Comparison of ENCODE assay signal across 9 mouse cellular contexts in genomic region chr11:5650321-5650720, GRCm38 (mm10).
DNase-seq lines count a peak whose midpoint lies in the region; ATAC-seq and TF ChIP-seq lines count a peak whose summit lies in the region.
"Had no signal": no experiment of that assay in that cellular context is flagged by ENCODE, and none has a peak within 500 bp of the region (broad histone marks: within the 10 kb centered on the region; RNA-seq: fewer than 3 reads in every experiment).

No protein-coding gene starts in this region.

- no peak overlapping the region for H3K4me2 ChIP-seq in embryonic facial prominence, embryonic 11.5 days (ENCODE audit: low read depth, low read length)
- no peak overlapping the region for H3K4me2 ChIP-seq in liver, postnatal 0 days (ENCODE audit: low read depth, low read length)

- TF ChIP-seq EP300 in liver, postnatal 0 days (IDR thresholded peaks at IDR 0.05; ENCODE audit: low read depth): no peak

- H3K9me3 ChIP-seq in embryonic facial prominence, embryonic 11.5 days (replicated peaks; ENCODE audit: control insufficient read depth, low read length): no peaks in the 10 kb centered on the region
- no peaks in the 10 kb centered on the region for H3K9me3 ChIP-seq in embryonic facial prominence, embryonic 10.5 days
- no peaks in the 10 kb centered on the region for H3K9me3 ChIP-seq in liver, postnatal 0 days (ENCODE audit: low read length)

- TF ChIP-seq CTCF in liver, postnatal 0 days (IDR thresholded peaks at IDR 0.05; ENCODE audit: low read depth): peak; percentile 62
- TF ChIP-seq CTCF in Patski (IDR thresholded peaks at IDR 0.05): peak; percentile 70

- H3K4me1 ChIP-seq in embryonic facial prominence, embryonic 11.5 days (ENCODE audit: control insufficient read depth, insufficient read depth, low read length): no peaks in the 10 kb centered on the region
- no peaks in the 10 kb centered on the region for H3K4me1 ChIP-seq in embryonic facial prominence, embryonic 10.5 days
- H3K4me1 ChIP-seq in liver, postnatal 0 days (ENCODE audit: insufficient read depth): no peaks in the 10 kb centered on the region

- no peaks in the 10 kb centered on the region for H3K27me3 ChIP-seq in embryonic facial prominence, embryonic 11.5 days (ENCODE audit: control insufficient read depth, insufficient read depth, low read length)
- H3K27me3 ChIP-seq in embryonic facial prominence, embryonic 10.5 days (replicated peaks; ENCODE audit: low read depth, poor library complexity, severe bottlenecking): no peaks in the 10 kb centered on the region
- no peaks in the 10 kb centered on the region for H3K27me3 ChIP-seq in liver, postnatal 0 days (ENCODE audit: insufficient read depth, low read length)
- peaks cover 16% of the 10 kb centered on the region for H3K27me3 ChIP-seq in Patski

- no peaks in the 10 kb centered on the region for H3K36me3 ChIP-seq in embryonic facial prominence, embryonic 11.5 days (replicated peaks; ENCODE audit: control insufficient read depth, insufficient read depth, low read depth, low read length)
- no peaks in the 10 kb centered on the region for H3K36me3 ChIP-seq in embryonic facial prominence, embryonic 10.5 days (replicated peaks)
- no peaks in the 10 kb centered on the region for H3K36me3 ChIP-seq in liver, postnatal 0 days (replicated peaks; ENCODE audit: insufficient read depth, low read length)

- in situ Hi-C loops in Patski (cut with MboI; ENCODE audit: low pct_unique_long_range_greater_than_20kb): no loop called here

- H3K9ac ChIP-seq in embryonic facial prominence, embryonic 11.5 days (replicated peaks; ENCODE audit: low read length): no peak overlapping the region
- no peak overlapping the region for H3K9ac ChIP-seq in liver, postnatal 0 days (replicated peaks)

- H3K4me3 ChIP-seq in embryonic facial prominence, embryonic 11.5 days (ENCODE audit: low read depth, low read length): no peak overlapping the region
- H3K4me3 ChIP-seq in embryonic facial prominence, embryonic 10.5 days: no peak overlapping the region
- H3K4me3 ChIP-seq in liver, postnatal 0 days (ENCODE audit: low read depth, low read length): no peak overlapping the region

- CTCF ChIA-PET in Patski (lab: Charles Lee): interaction anchor here (1.4 kb wide), 1 partner anchor 303 kb away, joined by 3 read pairs; no protein-coding TSS in a partner anchor

- 68% methylated on average over 7 of the region's 7 CpGs for WGBS in embryonic facial prominence, embryonic 11.5 days
- WGBS in embryonic facial prominence, embryonic 10.5 days: 68% methylated on average over 7 of the region's 7 CpGs
- WGBS in liver, postnatal 0 days (ENCODE audit: insufficient replicate concordance): 51% methylated on average over 7 of the region's 7 CpGs

- peak; percentile 13 for DNase-seq in embryonic facial prominence, embryonic 11.5 days (ENCODE audit: low spot score)
- no peak for DNase-seq in embryonic facial prominence, embryonic 10.5 days (ENCODE audit: low spot score)
- DNase-seq in liver, postnatal 0 days: peak; percentile 30
- DNase-seq in liver (no peak), Patski (ENCODE audit: low read depth, low spot score) (no peak)
- DNase-seq in retina, postnatal 7 days (ENCODE audit: low read depth, low spot score): peak; percentile 4
- DNase-seq in frontal cortex, adult 2 months (ENCODE audit: extremely low spot score in 1 of 2, low spot score in 1 of 2): no peak
- no peak for DNase-seq in spleen, adult 18-20 months
- DNase-seq: right cerebral cortex, postnatal 4 days had no signal

- no peak for ATAC-seq in embryonic facial prominence, embryonic 11.5 days (replicated peaks; ENCODE audit: insufficient number of reproducible peaks, low FRiP score, low TSS enrichment, low read depth)
- ATAC-seq in liver, postnatal 0 days: no peak
- no peak for ATAC-seq in Patski

- POLR2A ChIA-PET in Patski (lab: Charles Lee): interaction anchor here (0.6 kb wide), 2 partner anchors 104 to 359 kb away, joined by 4 to 8 read pairs; no protein-coding TSS in a partner anchor

- no peak overlapping the region for H3K27ac ChIP-seq in embryonic facial prominence, embryonic 11.5 days (replicated peaks; ENCODE audit: low read depth, low read length)
- no peak overlapping the region for H3K27ac ChIP-seq in embryonic facial prominence, embryonic 10.5 days (replicated peaks)
- no peak overlapping the region for H3K27ac ChIP-seq in liver, postnatal 0 days (ENCODE audit: low read depth)

Comparison
In these comparisons a context has a peak if more than half of its experiments do, and no peak if none do; other contexts are left out.
1. DNase-seq: peak in embryonic facial prominence, embryonic 11.5 days (single experiment), liver, postnatal 0 days (single experiment) and retina, postnatal 7 days (single experiment); none in embryonic facial prominence, embryonic 10.5 days (single experiment), liver (single experiment), Patski (single experiment), frontal cortex, adult 2 months (0 of 2) and spleen, adult 18-20 months (0 of 2).